Mouse (Mus musculus): ENCODE data around the gene Btbd9.

Btbd9 gene

GRCm38 (mm10) chr17:30232698-30233097 is 343.6 kb downstream of the Btbd9 start:
- DNase-seq: no peak

DNA sequence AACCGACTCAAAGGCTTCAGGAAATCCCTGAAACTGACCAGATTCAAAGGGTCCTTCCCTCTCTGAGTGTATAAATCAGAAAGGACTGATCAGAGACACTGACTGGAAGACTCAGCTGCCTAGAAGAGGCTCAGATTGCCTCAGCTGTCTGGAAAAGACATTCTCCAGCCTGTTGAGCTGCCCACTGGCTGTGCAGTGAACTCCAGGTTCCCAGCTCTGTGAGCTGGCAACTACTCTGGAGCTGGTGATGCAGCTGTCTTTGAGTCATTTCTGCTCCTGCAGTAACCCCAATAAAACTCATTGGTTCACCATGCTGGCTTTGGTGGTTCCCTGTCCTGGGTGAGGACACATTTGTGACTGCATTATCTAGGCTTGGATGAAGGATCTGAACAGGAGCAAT is 344.8 kb downstream of the Btbd9 start:
- no peak for DNase-seq

- no peak for DNase-seq
Observed at GRCm38 (mm10) chr17:30230428-30230827, 345.9 kb downstream of the Btbd9 start.

DNA sequence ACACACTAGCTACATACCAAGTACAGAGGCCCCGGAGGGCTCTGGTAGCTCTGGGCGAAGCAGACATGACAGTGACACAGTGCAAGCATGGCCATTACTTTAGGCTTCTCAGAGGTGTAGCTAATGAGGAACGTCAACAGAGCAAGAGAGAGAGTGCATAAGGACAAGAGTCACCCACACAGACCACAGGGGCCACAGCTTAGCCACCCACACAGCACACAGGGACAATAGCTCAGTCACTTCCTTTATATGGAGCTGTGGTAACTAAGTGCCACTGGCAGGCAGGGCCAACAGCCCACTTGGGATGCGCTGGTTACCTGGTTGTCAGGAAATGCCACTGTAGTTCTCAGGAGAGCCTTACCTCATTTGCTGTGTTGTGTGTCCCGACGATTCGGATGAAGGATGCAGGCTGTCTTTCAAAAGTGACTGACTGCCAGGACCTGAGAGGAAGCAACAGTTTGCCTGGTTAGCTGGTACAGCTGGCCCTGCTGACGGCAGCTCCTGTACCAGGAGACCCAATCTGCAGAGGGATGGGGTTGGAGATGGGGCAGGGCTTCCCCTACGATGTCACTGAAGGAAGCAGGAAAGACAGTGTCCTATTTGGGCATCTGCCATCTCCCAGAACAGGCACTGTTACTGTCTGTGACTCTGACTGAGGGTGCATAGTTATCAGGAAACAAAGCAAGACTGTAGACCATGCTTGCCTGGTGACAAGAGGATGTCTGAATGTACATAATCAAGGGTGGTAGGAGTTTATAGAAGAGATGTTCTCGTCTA is 347.7 kb downstream of the Btbd9 start:
- DNase-seq: no peak

GRCm38 (mm10) chr17:30225030-30225740 is 351.1 kb downstream of the Btbd9 start:
- DNase-seq: no peak

DNA sequence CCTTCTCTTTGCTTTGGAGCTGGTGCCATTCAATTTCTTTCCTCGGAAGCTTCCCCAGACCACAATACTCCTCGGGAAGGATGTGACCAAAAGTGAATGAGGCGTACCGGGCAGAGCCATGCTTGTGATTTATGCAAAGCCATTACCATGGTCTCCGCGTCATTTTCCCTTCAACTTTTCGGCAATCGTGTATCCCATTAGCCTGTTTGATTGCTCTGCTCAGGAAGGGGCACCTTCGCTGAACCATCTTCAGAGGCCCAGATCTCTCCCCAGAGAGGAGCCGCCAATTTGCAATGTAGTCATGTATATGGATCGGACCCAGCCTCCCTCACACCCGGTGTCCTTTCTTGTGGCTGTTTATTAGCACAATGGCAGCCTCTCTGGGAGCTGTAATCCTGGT is 353.5 kb downstream of the Btbd9 start:
- DNase-seq: no peak

DNA sequence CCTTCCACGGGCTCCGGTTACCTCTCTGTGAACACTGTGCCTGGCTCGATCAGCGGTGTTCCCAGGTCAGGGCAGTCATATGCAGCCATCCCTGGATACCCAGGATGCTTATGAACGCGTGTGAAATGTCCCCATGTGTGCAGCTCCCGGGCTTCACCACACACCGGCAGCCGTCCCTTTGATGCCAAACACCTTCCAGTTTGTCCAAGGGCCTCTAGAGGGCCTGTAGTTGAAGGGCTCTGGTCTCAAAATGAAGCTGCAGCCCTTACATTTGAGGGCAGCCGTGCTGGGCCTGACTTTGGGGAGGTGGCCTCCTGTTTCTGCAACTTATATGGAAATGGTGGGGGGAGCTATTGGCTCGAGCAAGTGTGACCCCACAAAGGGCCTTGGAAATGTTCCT is 353.9 kb downstream of the Btbd9 start:
- no peak for DNase-seq

GRCm38 (mm10) chr17:30221677-30222076 is 354.6 kb downstream of the Btbd9 start:
- DNase-seq: no peak

GRCm38 (mm10) chr17:30215741-30216140 is 360.5 kb downstream of the Btbd9 start:
- DNase-seq: no peak

GRCm38 (mm10) chr17:30214393-30214792 is 361.9 kb downstream of the Btbd9 start:
- no peak for DNase-seq

GRCm38 (mm10) chr17:30213371-30213770 is 362.9 kb downstream of the Btbd9 start:
- no peak for DNase-seq

- DNase-seq: no peak
Observed at GRCm38 (mm10) chr17:30212647-30213046, 363.6 kb downstream of the Btbd9 start.

DNA sequence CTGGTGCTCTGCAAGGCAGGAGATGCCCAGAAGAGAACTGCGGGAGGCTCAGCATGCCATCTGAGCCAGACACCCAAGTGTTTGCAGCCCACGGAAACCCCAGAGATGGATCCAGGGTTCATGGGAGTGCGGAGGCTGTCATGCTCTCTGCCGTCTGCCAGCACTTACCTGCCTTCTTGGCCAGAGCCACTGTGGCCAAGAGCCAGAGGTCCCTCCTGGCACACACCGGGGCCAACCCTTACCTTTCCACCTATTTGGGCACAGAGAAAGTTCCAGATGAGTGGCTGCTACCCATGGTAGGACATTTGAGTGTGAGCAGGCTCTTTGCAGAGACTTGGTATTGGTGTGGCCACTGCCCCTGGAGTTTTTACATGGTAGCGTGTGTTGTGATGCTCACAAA is 365.4 kb downstream of the Btbd9 start:
- no peak for DNase-seq

GRCm38 (mm10) chr17:30210262-30210661 is 366.0 kb downstream of the Btbd9 start:
- no peak for DNase-seq

- no peak for DNase-seq
Observed at GRCm38 (mm10) chr17:30205062-30205825, 371.0 kb downstream of the Btbd9 start.

DNA sequence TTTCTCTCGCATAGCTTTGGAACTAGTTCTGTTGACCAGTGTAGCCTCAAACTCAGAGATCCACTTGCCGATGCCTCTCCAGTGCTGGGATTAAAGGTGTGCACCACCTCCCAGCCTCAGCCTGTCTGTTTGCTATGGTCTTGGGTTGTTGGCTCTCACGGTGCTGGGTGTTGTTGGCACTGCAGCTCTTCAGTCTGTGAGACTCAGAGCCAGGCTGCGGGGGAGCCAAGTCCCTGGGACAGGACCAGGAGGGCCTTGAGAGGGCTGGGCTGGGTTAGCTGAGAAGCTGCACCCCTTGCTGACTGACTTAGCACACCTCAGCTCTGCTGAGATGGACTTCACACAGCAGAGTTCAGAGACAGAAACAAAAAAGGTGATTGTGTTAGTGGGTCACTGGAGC is 376.0 kb downstream of the Btbd9 start:
- no peak for DNase-seq

DNA sequence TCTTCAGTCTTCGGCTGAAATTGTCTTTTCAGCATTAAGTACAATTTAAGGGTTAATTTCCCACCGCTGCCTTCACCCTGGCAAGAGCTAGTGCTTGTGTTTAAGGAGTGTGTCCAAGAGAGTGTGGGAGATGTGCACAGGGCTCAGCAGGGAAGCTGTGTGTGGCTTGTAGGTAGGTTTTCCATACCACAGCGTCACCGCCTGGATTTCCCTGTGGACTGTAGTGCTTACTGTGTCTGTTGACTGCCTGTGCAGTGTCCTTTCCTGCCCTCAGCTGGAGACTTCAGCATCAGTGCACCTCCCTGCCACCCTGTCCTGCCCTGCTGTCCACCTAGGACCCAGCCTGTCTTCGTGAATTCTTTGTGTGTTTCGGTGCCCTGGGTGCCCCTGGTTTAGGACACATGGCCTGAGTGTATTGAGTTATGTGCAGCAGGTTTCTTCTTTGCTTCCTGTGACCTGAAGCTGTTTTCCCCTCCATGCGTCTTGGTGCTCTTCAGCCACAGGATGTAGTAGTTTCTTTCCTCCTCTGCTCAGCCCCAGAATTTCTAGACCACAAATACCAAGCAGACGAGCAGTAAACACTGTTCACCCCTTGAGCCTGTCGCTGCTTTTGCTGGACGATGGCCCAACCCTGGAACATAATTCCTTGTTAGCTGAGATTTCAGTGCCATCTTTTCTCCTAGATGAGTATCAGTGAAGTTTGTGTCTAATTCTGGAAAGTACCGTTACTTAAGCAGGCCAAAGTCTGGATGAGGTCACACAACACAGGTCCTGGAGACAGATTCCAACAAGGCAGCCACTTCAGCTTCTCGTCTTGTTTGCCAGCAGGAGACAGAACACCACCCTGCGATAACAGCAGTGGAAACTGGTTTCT is 376.7 kb downstream of the Btbd9 start:
- DNase-seq: no peak

DNA sequence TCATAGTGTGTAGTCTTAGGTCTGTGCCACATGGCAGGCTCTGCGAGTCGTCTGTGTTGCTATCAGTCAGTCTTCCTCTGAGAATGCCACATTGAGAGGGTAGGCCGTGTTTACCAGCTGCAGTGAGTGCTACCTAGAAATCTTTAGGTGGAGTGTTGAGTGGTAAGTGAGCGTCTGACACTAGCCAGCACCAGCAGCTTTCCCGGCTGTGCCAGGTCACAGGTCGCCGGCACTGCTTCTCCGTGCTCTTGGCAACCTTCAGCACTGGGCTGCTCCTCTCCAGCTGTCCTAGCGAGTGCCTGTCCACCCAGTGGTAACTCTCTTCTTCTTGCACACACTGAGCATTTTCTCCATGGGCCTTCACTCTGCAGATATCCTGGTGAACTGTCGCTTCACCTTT is 377.9 kb downstream of the Btbd9 start:
- DNase-seq: no peak

GRCm38 (mm10) chr17:30197280-30198030 is 378.8 kb downstream of the Btbd9 start:
- DNase-seq: peak; percentile 58 to 60

DNA sequence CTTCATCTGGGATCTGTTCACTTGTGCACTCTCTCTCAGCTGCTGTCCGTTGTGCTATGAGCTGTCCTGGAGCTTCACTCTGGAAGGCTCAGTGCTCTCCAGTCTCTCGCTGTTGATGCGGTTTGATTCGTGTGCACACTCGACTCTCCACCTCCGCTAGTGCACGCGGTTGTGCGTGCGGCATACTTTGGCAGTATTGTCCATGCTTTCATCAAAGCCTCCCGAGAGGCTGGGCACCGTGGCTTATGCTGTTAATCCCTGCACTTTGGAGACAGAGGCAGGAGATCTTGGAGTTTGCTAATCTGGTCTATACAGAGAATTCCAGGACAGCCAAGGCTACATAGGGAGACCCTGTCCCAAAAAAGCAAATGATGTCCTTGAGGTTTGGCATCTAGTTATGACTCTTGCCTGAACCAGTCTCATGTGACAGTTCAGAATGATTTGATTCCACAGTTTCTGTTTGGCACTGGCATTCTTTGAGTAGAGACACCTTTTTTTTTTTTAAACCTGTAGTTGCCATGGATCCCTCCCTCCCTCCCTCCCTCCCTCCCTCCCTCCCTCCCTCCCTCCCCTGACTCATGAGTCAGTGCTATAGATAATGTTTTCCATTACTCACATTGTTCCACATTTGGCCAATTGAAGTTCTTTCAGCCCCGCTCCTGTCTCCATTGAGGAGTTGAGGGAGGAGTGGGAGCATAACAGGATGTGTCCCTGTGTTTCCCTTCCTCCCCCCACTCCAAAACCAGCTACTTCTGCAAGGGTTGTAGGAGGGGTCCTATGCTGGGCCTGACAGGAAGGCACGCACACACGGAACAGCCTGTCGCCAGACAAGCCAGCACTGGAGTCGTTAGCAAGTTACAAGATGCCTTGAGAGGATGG is 379.6 kb downstream of the Btbd9 start:
- no peak for DNase-seq
